Mouse (Mus musculus) midbrain, embryonic 16.5 days (tissue): ENCODE measurements around the gene Slc6a17. TPM values are rescaled to one million over a fixed set of nuclear protein-coding genes. Genes with fewer than 3 reads are reported as not detected.

Experiments
- ATAC-seq: fragments of 200-750 bp; cut with Nextera tagmentation; 2 replicates; pipeline ENCODE4 v1.8.0; 2017; ENCODE audit warnings: moderate TSS enrichment
- H3K27ac ChIP-seq: fragments of 300-500 bp; sonication (generic); 2 replicates; pipeline ENCODE4 v1.5.1; 2014; ENCODE audit warnings: mild to moderate bottlenecking, low read length, mixed read lengths
- H3K27me3 ChIP-seq: fragments of 300-500 bp; sonication (generic); 2 replicates; pipeline ENCODE4 v1.6.1; 2014; ENCODE audit warnings: low read depth, low read length, mixed read lengths; ENCODE audit not compliant: control insufficient read depth, insufficient read depth
- H3K36me3 ChIP-seq: fragments of 300-500 bp; sonication (generic); 2 replicates; pipeline ENCODE4 v1.6.1; 2014; ENCODE audit warnings: mild to moderate bottlenecking, low read length, moderate library complexity, mixed read lengths; ENCODE audit not compliant: control insufficient read depth, insufficient read depth
- H3K4me1 ChIP-seq: fragments of 300-500 bp; sonication (generic); 2 replicates; pipeline ENCODE4 v1.6.1; 2014; ENCODE audit warnings: mild to moderate bottlenecking, low read length, mixed read lengths; ENCODE audit not compliant: control insufficient read depth, insufficient read depth
- H3K4me2 ChIP-seq: fragments of 300-500 bp; sonication (generic); 2 replicates; pipeline ENCODE4 v1.6.1; 2014; ENCODE audit warnings: mild to moderate bottlenecking, low read length, mixed read lengths
- H3K4me3 ChIP-seq: fragments of 300-500 bp; sonication (generic); 2 replicates; pipeline ENCODE4 v1.5.1; 2014; ENCODE audit warnings: low read depth, mild to moderate bottlenecking, low read length, moderate library complexity, mixed read lengths
- H3K9ac ChIP-seq: fragments of 300-500 bp; sonication (generic); 2 replicates; pipeline ENCODE4 v1.6.1; 2014; ENCODE audit warnings: low read depth, low read length, mixed read lengths
- H3K9me3 ChIP-seq: fragments of 300-500 bp; sonication (generic); replicated peaks from 2 replicates; pipeline ENCODE4 v1.6.1; 2014; ENCODE audit warnings: mild to moderate bottlenecking, low read length, mixed read lengths; ENCODE audit not compliant: control insufficient read depth, poor library complexity, severe bottlenecking
- WGBS: fragments of 180-500 bp; shearing (Covaris S2); extraction: QIAGEN DNeasy Blood & Tissue Kit; methylation state at CpG from one replicate; pipeline ENCODE4 v1.1.7; 2014; 5-methylcytosine and 5-hydroxymethylcytosine counted together
- polyA plus RNA-seq: library from polyadenylated mRNA; unstranded; fragments of >200 nt; fragmentation: Nextera tagmentation; extraction: Ambion mirVana; gene quantifications from 2 replicates; pipeline ENCODE4 v1.2.1, GENCODE M21; 2015

Gene Slc6a17
- polyA plus RNA-seq, 1 experiment from 2014 or later: 23.3 TPM

GRCm38 (mm10) chr3:107546956-107547355 lies 29.1 kb upstream of the Slc6a17 start:
- Histone ChIP-seq H3K27ac (no peak overlapping the region), H3K9ac (no peak overlapping the region), H3K27me3 (no peaks in the 10 kb centered on the region), H3K4me2 (no peak overlapping the region), H3K4me3 (no peak overlapping the region), H3K4me1 (no peaks in the 10 kb centered on the region), H3K36me3 (no peaks in the 10 kb centered on the region), H3K9me3 (no peaks in the 10 kb centered on the region)
- WGBS: 59% methylated on average over 2 of the region's 2 CpGs
- peak; percentile 59 for ATAC-seq

DNA sequence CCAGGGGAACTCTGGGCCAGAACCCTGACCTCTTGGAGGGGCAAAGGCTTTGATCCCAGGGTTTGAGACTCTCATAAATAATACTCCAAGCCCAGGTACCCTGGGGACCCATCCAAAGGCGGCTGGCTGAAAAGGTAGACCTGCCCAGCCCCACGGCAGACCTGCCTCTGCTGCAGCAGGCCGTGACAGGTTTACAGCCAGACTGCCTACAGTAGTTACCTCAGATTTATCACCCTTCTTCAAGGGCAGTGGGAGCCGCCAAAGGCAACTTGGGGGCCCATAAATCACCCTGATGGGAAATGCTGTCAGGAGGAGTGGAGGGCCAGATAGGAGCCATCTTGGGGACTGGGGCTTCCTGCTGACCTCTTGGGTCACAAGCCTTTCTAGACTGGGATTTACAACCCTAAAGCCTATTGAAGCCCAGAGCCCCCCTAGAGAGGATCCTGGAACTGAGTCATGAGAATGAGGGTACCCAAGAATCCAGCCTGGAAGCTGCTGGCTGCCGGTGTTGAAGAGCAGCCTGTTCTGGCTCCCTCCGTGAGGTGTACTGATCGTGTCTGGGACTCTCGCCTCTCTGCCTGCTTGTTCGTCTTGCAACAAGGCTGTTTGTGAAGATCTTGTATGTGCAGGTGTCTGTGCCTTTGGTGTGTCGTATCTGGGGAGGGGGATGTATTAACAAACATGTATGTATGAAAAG lies 28.0 kb upstream of the Slc6a17 start:
- Histone ChIP-seq H3K4me3 (no peak overlapping the region), H3K9ac (no peak overlapping the region), H3K4me2 (no peak overlapping the region), H3K36me3 (no peaks in the 10 kb centered on the region), H3K4me1 (no peaks in the 10 kb centered on the region), H3K9me3 (no peaks in the 10 kb centered on the region), H3K27me3 (no peaks in the 10 kb centered on the region), H3K27ac (no peak overlapping the region)
- 84% methylated on average over 10 of the region's 10 CpGs for WGBS
- ATAC-seq: no peak

GRCm38 (mm10) chr3:107545278-107545677 lies 27.5 kb upstream of the Slc6a17 start:
- Histone ChIP-seq H3K27ac (no peak overlapping the region), H3K27me3 (no peaks in the 10 kb centered on the region), H3K36me3 (no peaks in the 10 kb centered on the region), H3K4me2 (no peak overlapping the region), H3K4me3 (no peak overlapping the region), H3K9me3 (no peaks in the 10 kb centered on the region), H3K9ac (no peak overlapping the region), H3K4me1 (no peaks in the 10 kb centered on the region)
- 82% methylated on average over 5 of the region's 5 CpGs for WGBS
- no peak for ATAC-seq

GRCm38 (mm10) chr3:107543158-107544080 lies 25.6 kb upstream of the Slc6a17 start:
- H3K9ac ChIP-seq: no peak overlapping the region
- H3K27me3 ChIP-seq: no peaks in the 10 kb centered on the region
- no peaks in the 10 kb centered on the region for H3K36me3 ChIP-seq
- no peak overlapping the region for H3K4me3 ChIP-seq
- no peak overlapping the region for H3K4me2 ChIP-seq
- no peaks in the 10 kb centered on the region for H3K9me3 ChIP-seq
- H3K4me1 ChIP-seq: no peaks in the 10 kb centered on the region
- H3K27ac ChIP-seq: no peak overlapping the region
- ATAC-seq: no peak
- WGBS: 81% methylated on average over 8 of the region's 8 CpGs

- WGBS: 65% methylated on average over 4 of the region's 4 CpGs
- no peak overlapping the region for H3K4me3 ChIP-seq
- no peaks in the 10 kb centered on the region for H3K36me3 ChIP-seq
- no peak overlapping the region for H3K27ac ChIP-seq
- H3K27me3 ChIP-seq: no peaks in the 10 kb centered on the region
- H3K9me3 ChIP-seq: no peaks in the 10 kb centered on the region
- ATAC-seq: no peak
- H3K4me1 ChIP-seq: peaks cover 3% of the 10 kb centered on the region; the same call in 1 of the 2 replicates
- no peak overlapping the region for H3K4me2 ChIP-seq
- H3K9ac ChIP-seq: no peak overlapping the region
Measured at GRCm38 (mm10) chr3:107542584-107542983, 24.8 kb upstream of the Slc6a17 start.

- 20% methylated on average over 8 of the region's 8 CpGs for WGBS
Measured at GRCm38 (mm10) chr3:107537504-107537889, 19.7 kb upstream of the Slc6a17 start.

DNA sequence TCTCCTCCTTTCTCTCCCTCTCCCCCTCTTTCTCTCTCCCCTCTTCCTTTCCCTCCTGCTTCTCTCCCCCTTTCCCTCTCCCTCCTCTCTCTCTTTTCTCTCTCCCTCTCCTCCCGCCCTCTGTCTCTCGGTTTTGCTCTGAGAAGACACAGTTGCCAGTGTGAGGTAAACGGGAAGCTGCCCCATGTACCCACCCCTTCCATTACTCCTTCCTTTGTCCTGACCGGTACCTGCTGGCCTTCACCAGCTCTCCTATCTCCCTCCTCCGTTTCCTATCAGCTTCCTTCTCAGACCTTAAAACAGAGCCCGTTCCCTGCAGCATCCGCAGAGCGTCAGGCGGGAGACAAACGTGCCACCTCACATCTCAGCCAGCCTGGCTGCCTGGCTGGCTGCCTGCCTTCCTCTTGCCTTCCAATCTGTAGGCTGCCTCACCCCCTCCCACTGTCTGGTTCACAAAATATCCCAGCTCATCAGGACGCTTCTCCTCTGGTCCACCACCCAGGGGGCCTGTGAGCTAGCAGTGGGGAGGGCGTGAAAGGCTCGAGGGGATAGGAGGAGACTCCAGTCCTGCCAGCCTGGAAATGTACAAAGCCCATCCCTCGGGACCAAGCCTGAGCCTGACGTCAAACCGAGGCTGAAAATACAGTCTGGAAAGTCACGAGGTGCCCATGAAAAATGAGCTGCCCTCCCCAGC lies 19.1 kb upstream of the Slc6a17 start:
- H3K27me3 ChIP-seq: no peaks in the 10 kb centered on the region
- no peaks in the 10 kb centered on the region for H3K36me3 ChIP-seq
- no peaks in the 10 kb centered on the region for H3K9me3 ChIP-seq
- peak overlapping the region; percentile 58 for H3K4me2 ChIP-seq
- H3K4me1 ChIP-seq: peaks cover 19% of the 10 kb centered on the region
- 2% methylated on average over 17 of the region's 17 CpGs for WGBS
- peak; percentile 83 for ATAC-seq
- H3K9ac ChIP-seq: peak overlapping the region; percentile 67
- H3K27ac ChIP-seq: peak overlapping the region; percentile 88
- peak overlapping the region; percentile 28 for H3K4me3 ChIP-seq

More at GRCm38 (mm10) chr3:107537504-107537889, 19.7 kb upstream of the Slc6a17 start:
- no peaks in the 10 kb centered on the region for H3K36me3 ChIP-seq
- no peaks in the 10 kb centered on the region for H3K9me3 ChIP-seq
- peak overlapping the region; percentile 28; the same call in 1 of the 2 replicates for H3K4me3 ChIP-seq
- H3K27me3 ChIP-seq: no peaks in the 10 kb centered on the region
- H3K4me1 ChIP-seq: peaks cover 19% of the 10 kb centered on the region
- H3K9ac ChIP-seq: peak overlapping the region; percentile 67; the same call in 1 of the 2 replicates
- H3K4me2 ChIP-seq: peak overlapping the region; percentile 58
- H3K27ac ChIP-seq: peak overlapping the region; percentile 88
- ATAC-seq: peak; percentile 37; the same call in 1 of the 2 replicates

- 85% methylated on average over 7 of the region's 7 CpGs for WGBS
- Histone ChIP-seq H3K9ac (no peak overlapping the region), H3K4me3 (no peak overlapping the region), H3K27me3 (no peaks in the 10 kb centered on the region), H3K36me3 (no peaks in the 10 kb centered on the region), H3K4me1 (peaks cover 19% of the 10 kb centered on the region), H3K9me3 (no peaks in the 10 kb centered on the region), H3K4me2 (no peak overlapping the region), H3K27ac (no peak overlapping the region)
- no peak for ATAC-seq
Measured at GRCm38 (mm10) chr3:107534951-107535350, 17.1 kb upstream of the Slc6a17 start.
